Mouse (Mus musculus): Measurements from ENCODE around the gene Rchy1. TPM values are rescaled to one million over a fixed set of nuclear protein-coding genes. Genes with fewer than 3 reads are reported as not detected.
A peak's percentile ranks its signal among the peaks of the same experiment; 100 is the strongest.
"Not testable (repeated sequence)": the region's sequence is repeated elsewhere in the genome, so short reads cannot be mapped to it uniquely, and the experiment has no call there.

Gene Rchy1
- total RNA-seq, 2 experiments from 2014 or later: 42.7 to 43.8 TPM

- no peak for DNase-seq
Observed at GRCm38 (mm10) chr5:91959986-91960385, 2.9 kb downstream of the Rchy1 start.

GRCm38 (mm10) chr5:91959096-91959495 lies 3.8 kb downstream of the Rchy1 start:
- DNase-seq: no peak

GRCm38 (mm10) chr5:91956991-91957760 lies 5.7 kb downstream of the Rchy1 start:
- DNase-seq: no peak

GRCm38 (mm10) chr5:91951404-91951803 lies 11.5 kb downstream of the Rchy1 start:
- DNase-seq: no peak

- DNase-seq: no peak
Observed at GRCm38 (mm10) chr5:91949441-91949840, 13.4 kb downstream of the Rchy1 start.

GRCm38 (mm10) chr5:91947008-91947407 lies 15.9 kb downstream of the Rchy1 start:
- DNase-seq: no peak

- not testable (repeated sequence) for DNase-seq
Observed at GRCm38 (mm10) chr5:91945609-91946008, 17.3 kb downstream of the Rchy1 start.

- no peak for DNase-seq
Observed at GRCm38 (mm10) chr5:91913231-91913630, 49.6 kb downstream of the Rchy1 start.

GRCm38 (mm10) chr5:91911384-91912106 lies 51.3 kb downstream of the Rchy1 start:
- no peak for DNase-seq

- no peak for DNase-seq
Observed at GRCm38 (mm10) chr5:91910616-91911015, 52.3 kb downstream of the Rchy1 start.

- peak; percentile 64 for DNase-seq
Observed at GRCm38 (mm10) chr5:91909010-91909620, 53.8 kb downstream of the Rchy1 start.

Other genes starting within 250 kb of the Rchy1 start
- gene Odaph, start 24.4 kb upstream of the Rchy1 start, total RNA-seq (2021): not detected
- gene Cdkl2, start 80.8 kb upstream of the Rchy1 start, total RNA-seq (2021): 1 to 10 TPM; 2.2 to 2.4 TPM
- gene G3bp2, start 120.7 kb upstream of the Rchy1 start, total RNA-seq (2021): 10 to 100 TPM; 81.1 to 82.9 TPM
- gene Uso1, start 174.9 kb upstream of the Rchy1 start, total RNA-seq (2021): 10 to 100 TPM; 46.4 to 47.3 TPM

All from heart, postnatal 4 days (tissue).